Mouse (Mus musculus) lung, embryonic 16.5 days (tissue): ENCODE results near the gene Trim80. TPM values are rescaled to one million over a fixed set of nuclear protein-coding genes. Genes with fewer than 3 reads are reported as not detected.

ENCODE experiments used
- ATAC-seq: fragments of 200-750 bp; cut with Nextera tagmentation; 2 replicates; pipeline ENCODE4 v1.8.0; 2017; ENCODE audit warnings: low read depth, mild to moderate bottlenecking, moderate library complexity
- H3K27ac ChIP-seq: fragments of 300-500 bp; sonication (generic); 2 replicates; pipeline ENCODE4 v1.5.1; 2014; ENCODE audit warnings: mild to moderate bottlenecking, control low read depth, low read length
- H3K27me3 ChIP-seq: fragments of 300-500 bp; sonication (generic); 2 replicates; pipeline ENCODE4 v1.6.1; 2014; ENCODE audit warnings: low read depth, low read length, mixed read lengths; ENCODE audit not compliant: control insufficient read depth, insufficient read depth
- H3K36me3 ChIP-seq: fragments of 300-500 bp; sonication (generic); 2 replicates; pipeline ENCODE4 v1.6.1; 2014; ENCODE audit warnings: low read length; ENCODE audit not compliant: control insufficient read depth, insufficient read depth
- H3K4me1 ChIP-seq: fragments of 300-500 bp; sonication (generic); replicated peaks from 2 replicates; pipeline ENCODE4 v1.6.1; 2014; ENCODE audit warnings: low read length, mixed read lengths; ENCODE audit not compliant: control insufficient read depth, insufficient read depth
- H3K4me2 ChIP-seq: fragments of 300-500 bp; sonication (generic); 2 replicates; pipeline ENCODE4 v1.6.1; 2014; ENCODE audit warnings: low read depth, low read length, control low read depth
- H3K4me3 ChIP-seq: fragments of 300-500 bp; sonication (generic); 2 replicates; pipeline ENCODE4 v1.5.1; 2014; ENCODE audit warnings: mild to moderate bottlenecking, low read length, control low read depth
- H3K9ac ChIP-seq: fragments of 300-500 bp; sonication (generic); 2 replicates; pipeline ENCODE4 v1.6.1; 2014; ENCODE audit warnings: low read length, control low read depth
- H3K9me3 ChIP-seq: fragments of 300-500 bp; sonication (generic); 2 replicates; pipeline ENCODE4 v1.6.1; 2016; ENCODE audit warnings: low read length; ENCODE audit not compliant: control insufficient read depth
- WGBS: fragments of 180-500 bp; shearing (Covaris S2); extraction: QIAGEN DNeasy Blood & Tissue Kit; methylation state at CpG from one replicate; pipeline ENCODE4 v1.1.7; 2014; 5-methylcytosine and 5-hydroxymethylcytosine counted together
- polyA plus RNA-seq: library from polyadenylated mRNA; unstranded; fragments of >200 nt; fragmentation: Nextera tagmentation; extraction: Ambion mirVana; gene quantifications from 2 replicates; pipeline ENCODE4 v1.2.1, GENCODE M21; 2015

The Trim80 gene
- polyA plus RNA-seq, 1 experiment from 2014 or later = not detected

DNA sequence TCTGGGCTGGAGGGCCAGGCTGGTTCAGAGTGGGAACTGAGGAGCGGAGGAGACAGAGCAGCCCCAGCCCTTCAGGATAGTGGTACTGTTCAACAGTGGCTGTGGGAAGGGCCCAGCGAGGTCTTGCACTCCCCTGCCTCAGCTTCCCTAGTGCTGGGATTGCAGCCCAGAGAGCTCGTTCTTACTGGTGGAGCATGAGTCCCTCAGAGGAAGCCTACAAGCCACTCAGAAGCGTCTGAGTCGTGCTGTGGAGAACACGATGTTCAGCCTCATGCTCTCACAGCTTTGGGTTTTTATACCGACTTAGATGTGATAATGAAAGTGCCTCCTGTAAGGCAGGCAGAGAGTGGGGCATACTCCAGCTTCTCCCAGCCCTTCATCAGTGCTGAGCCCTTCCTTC, 15.7 kb upstream of the Trim80 start:
- Histone ChIP-seq H3K4me1 (peaks cover 11% of the 10 kb centered on the region), H3K27ac (no peak overlapping the region), H3K9ac (no peak overlapping the region), H3K4me2 (no peak overlapping the region), H3K4me3 (no peak overlapping the region), H3K9me3 (no peaks in the 10 kb centered on the region), H3K36me3 (peaks cover 9% of the 10 kb centered on the region), H3K27me3 (no peaks in the 10 kb centered on the region)
- ATAC-seq = no peak
- 86% methylated on average over 7 of the region's 7 CpGs for WGBS

DNA sequence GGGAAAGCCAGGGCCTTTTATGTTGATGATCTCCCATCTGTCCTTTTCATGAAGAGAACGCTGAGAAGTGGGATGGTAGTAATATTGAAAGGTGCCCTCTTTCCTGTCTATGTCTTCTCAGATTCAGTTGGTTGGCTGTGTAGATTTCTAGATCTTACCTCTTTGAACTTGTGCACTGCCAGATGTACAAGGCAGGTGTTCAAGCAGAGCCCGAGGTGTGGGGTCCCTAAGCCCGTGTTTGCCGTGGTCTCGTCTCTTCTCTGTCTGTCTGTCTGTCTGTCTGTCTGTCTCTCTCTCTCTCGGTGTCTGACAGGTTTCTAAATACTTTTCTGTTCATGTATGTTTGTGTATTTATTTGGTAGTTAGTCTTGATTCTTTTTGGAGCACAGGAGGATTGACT, 14.7 kb upstream of the Trim80 start:
- ATAC-seq = no peak
- H3K36me3 ChIP-seq = peaks cover 17% of the 10 kb centered on the region
- no peak overlapping the region for H3K27ac ChIP-seq
- H3K9ac ChIP-seq = no peak overlapping the region
- H3K4me1 ChIP-seq = peaks cover 11% of the 10 kb centered on the region
- no peaks in the 10 kb centered on the region for H3K9me3 ChIP-seq
- H3K27me3 ChIP-seq = no peaks in the 10 kb centered on the region
- WGBS = 88% methylated on average over 6 of the region's 6 CpGs
- H3K4me3 ChIP-seq = no peak overlapping the region
- no peak overlapping the region for H3K4me2 ChIP-seq

DNA sequence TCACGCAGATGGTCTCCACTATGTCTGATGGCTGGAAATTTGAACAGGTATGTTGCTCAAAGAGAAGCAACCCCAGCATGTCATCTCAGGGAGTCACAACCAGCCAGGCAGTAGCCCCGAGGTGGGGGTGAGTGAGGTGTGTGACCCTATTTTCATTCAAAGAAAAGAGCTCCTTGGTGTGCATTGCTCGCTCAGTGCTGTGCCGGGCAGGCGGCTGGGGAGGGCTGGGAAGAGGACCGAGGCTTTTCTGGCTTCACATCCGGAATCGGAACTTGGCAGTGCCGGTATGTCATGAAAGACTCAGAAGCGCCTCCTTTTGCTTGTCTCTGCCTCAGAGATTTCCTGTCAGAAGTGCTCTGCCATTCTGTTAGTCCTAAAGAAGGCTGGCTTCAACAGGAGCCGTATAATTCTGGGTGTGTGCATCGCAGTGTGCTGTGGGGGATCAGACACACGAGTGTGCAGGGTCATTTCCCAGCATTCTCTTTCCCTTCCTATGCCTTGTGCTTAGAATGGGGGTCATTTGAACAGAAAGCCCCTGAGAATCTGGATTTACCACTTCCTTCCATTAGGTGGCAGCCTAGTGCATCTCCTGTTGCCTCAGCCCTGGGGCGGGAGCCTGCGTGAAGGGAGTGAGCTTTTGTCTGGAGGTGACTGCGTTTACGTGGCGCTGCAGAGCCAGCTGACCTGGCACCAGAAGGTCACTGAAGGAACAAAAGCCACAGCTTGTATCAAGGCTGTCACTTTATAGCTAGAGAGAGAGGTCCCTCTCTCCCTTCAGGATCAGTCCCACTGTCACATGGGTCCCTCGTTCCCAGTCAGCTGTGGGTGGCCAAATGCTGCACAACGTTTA, 12.6 kb upstream of the Trim80 start:
- H3K4me3 ChIP-seq = 0 out of 2 replicates have a peak overlapping the region, but pooled peaks have one; percentile 9
- H3K4me2 ChIP-seq = peak overlapping the region; percentile 10; the same call in 1 of the 2 replicates
- ATAC-seq = peak; percentile 76
- H3K27me3 ChIP-seq = no peaks in the 10 kb centered on the region
- H3K27ac ChIP-seq = peak overlapping the region; percentile 67
- H3K9me3 ChIP-seq = no peaks in the 10 kb centered on the region
- peak overlapping the region; percentile 31; the same call in 1 of the 2 replicates for H3K9ac ChIP-seq
- WGBS = 37% methylated on average over 20 of the region's 20 CpGs
- peaks cover 2% of the 10 kb centered on the region; the same call in 1 of the 2 replicates for H3K4me1 ChIP-seq
- peaks cover 27% of the 10 kb centered on the region for H3K36me3 ChIP-seq

DNA sequence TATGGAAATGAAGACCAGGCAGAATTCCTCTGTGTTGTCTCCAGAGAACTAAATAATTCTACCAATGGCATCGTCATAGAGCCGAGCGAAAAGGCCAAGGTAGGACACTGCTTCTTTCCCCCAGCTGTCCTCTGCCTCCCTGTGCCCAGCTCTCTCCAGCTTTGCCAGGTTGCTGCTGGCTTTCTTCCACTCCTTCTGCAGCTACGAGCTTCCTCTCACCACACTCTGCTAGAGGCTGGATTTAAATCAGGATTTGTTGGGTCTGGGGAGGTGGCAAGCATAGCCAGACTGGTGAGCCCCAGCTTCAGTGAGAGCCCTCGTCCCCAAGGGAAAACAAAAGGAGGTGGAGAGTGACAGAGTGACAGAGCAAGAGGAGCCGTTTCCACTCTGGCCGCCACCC, 11.0 kb upstream of the Trim80 start:
- H3K36me3 ChIP-seq = peaks cover 25% of the 10 kb centered on the region

DNA sequence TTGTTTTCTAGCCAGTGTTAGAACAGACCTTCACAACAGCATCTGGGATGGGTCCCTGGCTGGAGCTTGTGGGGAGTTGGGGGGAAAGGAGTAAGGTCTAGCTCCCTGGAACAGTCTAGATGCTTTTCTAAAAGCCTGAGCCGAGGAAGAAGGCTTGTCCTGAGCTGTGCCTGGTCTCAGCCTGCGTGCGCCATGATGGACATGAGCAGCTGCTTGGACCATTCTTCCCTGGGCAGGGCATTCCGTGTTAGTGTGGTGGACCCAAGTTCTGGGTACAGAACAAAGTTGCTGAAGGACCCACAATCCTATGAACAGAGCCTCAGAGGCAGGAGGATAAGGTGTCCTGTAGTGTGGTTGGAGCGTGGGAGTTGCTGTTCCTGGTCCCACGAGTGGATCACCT, 9.8 kb upstream of the Trim80 start:
- Histone ChIP-seq H3K9ac (no peak overlapping the region), H3K4me3 (no peak overlapping the region), H3K27me3 (no peaks in the 10 kb centered on the region), H3K4me1 (peaks cover 4% of the 10 kb centered on the region; the same call in 1 of the 2 replicates), H3K9me3 (no peaks in the 10 kb centered on the region), H3K27ac (no peak overlapping the region), H3K36me3 (peaks cover 18% of the 10 kb centered on the region), H3K4me2 (no peak overlapping the region)
- no peak for ATAC-seq
- 90% methylated on average over 6 of the region's 6 CpGs for WGBS

More for the DNA sequence above, 11.0 kb upstream of the Trim80 start:
- 79% methylated on average over 7 of the region's 7 CpGs for WGBS
- H3K4me2 ChIP-seq = no peak overlapping the region
- peaks cover 2% of the 10 kb centered on the region; the same call in 1 of the 2 replicates for H3K4me1 ChIP-seq
- H3K9ac ChIP-seq = no peak overlapping the region
- no peak for ATAC-seq
- H3K4me3 ChIP-seq = no peak overlapping the region
- H3K27me3 ChIP-seq = no peaks in the 10 kb centered on the region
- no peak overlapping the region for H3K27ac ChIP-seq
- H3K9me3 ChIP-seq = no peaks in the 10 kb centered on the region

DNA sequence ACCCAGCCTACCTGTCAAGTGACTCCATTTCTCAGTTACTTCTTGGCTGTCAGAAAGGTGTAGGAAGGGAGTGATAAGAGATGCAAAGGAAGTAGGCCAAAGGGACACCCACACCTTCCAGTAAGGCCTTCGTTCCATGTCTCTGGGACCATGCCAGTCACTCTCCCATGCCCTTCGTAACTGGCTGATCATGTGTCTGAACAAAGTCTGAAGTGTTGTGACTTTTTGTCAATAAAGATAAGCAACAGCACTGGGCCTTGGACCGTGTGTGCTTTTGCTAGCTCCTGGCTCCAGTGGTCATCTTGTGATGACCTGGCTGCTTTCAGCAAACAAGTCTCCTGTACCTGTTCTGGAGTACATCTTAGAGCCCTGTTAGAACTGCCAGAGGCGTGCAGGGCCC, 7.5 kb upstream of the Trim80 start:
- WGBS = 58% methylated on average over 4 of the region's 4 CpGs
- Histone ChIP-seq H3K4me1 (peaks cover 7% of the 10 kb centered on the region; the same call in 1 of the 2 replicates), H3K9ac (no peak overlapping the region), H3K4me3 (no peak overlapping the region), H3K9me3 (no peaks in the 10 kb centered on the region), H3K4me2 (no peak overlapping the region), H3K27me3 (no peaks in the 10 kb centered on the region), H3K36me3 (peaks cover 18% of the 10 kb centered on the region), H3K27ac (no peak overlapping the region)
- ATAC-seq = no peak

DNA sequence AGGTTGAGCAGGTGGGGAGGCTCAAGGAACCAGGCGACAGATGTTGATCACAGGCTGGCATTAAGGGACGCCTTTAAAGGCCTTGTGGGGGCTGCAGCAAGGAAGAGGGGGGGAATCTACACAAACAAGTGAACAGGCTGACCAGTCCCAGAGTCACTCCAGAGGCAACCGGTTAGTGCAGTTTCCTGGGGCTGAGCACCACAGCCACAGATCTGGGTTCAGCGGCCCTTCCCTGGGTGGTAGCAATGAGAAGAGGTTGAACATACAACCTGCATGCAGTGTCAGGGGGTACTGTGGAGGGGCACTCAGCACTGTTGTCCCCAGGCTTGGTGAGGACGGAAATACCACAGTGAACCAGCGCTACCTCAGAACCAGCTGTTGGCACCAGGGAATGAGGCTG, 7.0 kb upstream of the Trim80 start:
- Histone ChIP-seq H3K27ac (no peak overlapping the region), H3K27me3 (no peaks in the 10 kb centered on the region), H3K4me1 (peaks cover 7% of the 10 kb centered on the region; the same call in 1 of the 2 replicates), H3K36me3 (peaks cover 18% of the 10 kb centered on the region), H3K9ac (no peak overlapping the region), H3K4me3 (no peak overlapping the region), H3K9me3 (no peaks in the 10 kb centered on the region), H3K4me2 (no peak overlapping the region)
- WGBS = 63% methylated on average over 6 of the region's 6 CpGs
- no peak for ATAC-seq

DNA sequence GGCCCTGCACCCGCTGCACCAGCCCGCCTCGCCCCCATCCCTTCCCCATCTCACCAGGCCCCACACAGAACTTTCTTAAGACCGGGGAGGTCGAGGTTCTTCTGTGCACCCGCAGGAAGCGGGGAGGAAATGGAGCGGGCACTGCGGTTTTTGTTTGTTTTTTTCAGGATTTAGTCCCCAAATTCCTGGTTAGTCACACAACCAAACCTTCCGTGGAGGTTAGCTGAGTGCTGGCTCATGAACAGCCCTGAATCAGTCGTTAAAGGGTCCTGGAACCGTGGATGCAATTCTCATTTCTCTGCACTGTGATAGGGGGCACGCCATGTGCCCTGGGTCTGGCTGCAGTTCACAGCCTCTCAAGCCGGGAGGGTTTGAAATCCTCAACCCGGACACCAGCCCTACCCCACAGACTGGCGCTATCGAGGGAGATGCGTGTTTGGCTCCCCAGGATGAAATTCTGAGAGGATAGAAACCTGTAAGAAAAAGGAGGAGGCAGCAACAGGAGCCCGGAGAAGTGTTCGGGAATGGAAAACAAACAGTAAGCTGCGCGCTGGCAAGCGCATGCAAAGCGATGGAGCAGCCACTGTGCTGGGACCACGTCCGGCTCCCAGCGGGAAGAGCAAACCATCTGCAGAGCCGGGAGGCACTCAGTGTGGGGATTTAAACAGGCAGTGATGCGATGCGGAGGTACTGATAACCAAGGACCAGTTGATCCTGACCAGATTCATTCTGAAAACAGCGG, 4.6 kb upstream of the Trim80 start:
- peaks cover 3% of the 10 kb centered on the region; the same call in 1 of the 2 replicates for H3K9me3 ChIP-seq
- ATAC-seq = peak; percentile 73
- H3K4me3 ChIP-seq = peak overlapping the region; percentile 43
- H3K4me1 ChIP-seq = peaks cover 7% of the 10 kb centered on the region; the same call in 1 of the 2 replicates
- H3K27me3 ChIP-seq = no peaks in the 10 kb centered on the region
- 4% methylated on average over 31 of the region's 31 CpGs for WGBS
- H3K36me3 ChIP-seq = peaks cover 8% of the 10 kb centered on the region
- H3K9ac ChIP-seq = peak overlapping the region; percentile 61
- peak overlapping the region; percentile 73 for H3K4me2 ChIP-seq
- H3K27ac ChIP-seq = no peak overlapping the region

DNA sequence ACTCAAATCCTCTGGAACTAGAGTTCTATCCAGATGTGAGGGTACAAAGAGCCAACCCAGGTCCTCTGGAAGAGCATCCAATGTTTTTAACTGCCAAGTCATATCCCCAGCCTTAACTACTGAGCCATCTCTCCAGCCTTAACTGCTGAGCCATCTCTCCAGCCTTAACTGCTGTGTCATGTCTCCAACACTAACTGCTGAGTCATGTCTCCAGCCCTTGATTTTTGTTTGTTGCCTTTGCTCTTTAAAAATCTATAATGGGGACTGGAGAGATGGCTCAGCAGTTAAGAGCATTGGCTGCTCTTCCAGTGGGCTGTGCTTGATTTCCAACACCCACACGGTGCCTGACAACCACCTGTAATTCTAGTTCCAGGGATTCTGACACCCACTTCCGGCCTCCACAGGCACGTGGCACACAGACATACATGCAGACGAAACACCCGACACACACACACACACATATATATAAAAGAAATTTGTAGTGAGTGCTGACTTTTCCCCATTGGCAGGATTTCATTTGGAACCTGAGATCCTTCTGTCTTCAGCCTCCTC, 2.7 kb upstream of the Trim80 start:
- H3K4me2 ChIP-seq = no peak overlapping the region
- no peak overlapping the region for H3K4me3 ChIP-seq
- 64% methylated on average over 5 of the region's 5 CpGs for WGBS

More for the DNA sequence above, 2.7 kb upstream of the Trim80 start:
- H3K27me3 ChIP-seq = no peaks in the 10 kb centered on the region
- no peak for ATAC-seq
- peaks cover 3% of the 10 kb centered on the region; the same call in 1 of the 2 replicates for H3K9me3 ChIP-seq
- peaks cover 7% of the 10 kb centered on the region; the same call in 1 of the 2 replicates for H3K4me1 ChIP-seq
- H3K27ac ChIP-seq = no peak overlapping the region
- no peak overlapping the region for H3K9ac ChIP-seq
- no peaks in the 10 kb centered on the region for H3K36me3 ChIP-seq
